Mouse (Mus musculus): ENCODE results near the gene Prph2. TPM values are rescaled to one million over a fixed set of nuclear protein-coding genes. Genes with fewer than 3 reads are reported as not detected.

Gene Prph2
- polyA plus RNA-seq, 1 experiment from 2014 or later: not detected

GRCm38 (mm10) chr17:46900941-46901340, 9.3 kb upstream of the Prph2 start:
- DNase-seq (ENCODE audit: low spot score) (no peak), ATAC-seq (ENCODE audit: low read depth) (no peak)
- 50% methylated on average over 2 of the region's 2 CpGs for WGBS
- H3K9ac ChIP-seq (ENCODE audit: low read depth, low read length): no peak overlapping the region
- no peaks in the 10 kb centered on the region for H3K27me3 ChIP-seq (replicated peaks; ENCODE audit: control insufficient read depth, insufficient read depth, low read length)
- H3K4me2 ChIP-seq (ENCODE audit: low read depth, low read length): no peak overlapping the region
- H3K36me3 ChIP-seq (ENCODE audit: control insufficient read depth, insufficient read depth, low read length): no peaks in the 10 kb centered on the region
- H3K4me3 ChIP-seq (ENCODE audit: low read depth, low read length): no peak overlapping the region
- no peaks in the 10 kb centered on the region for H3K4me1 ChIP-seq (ENCODE audit: control insufficient read depth, insufficient read depth, low read length)
- H3K27ac ChIP-seq (replicated peaks; ENCODE audit: low read depth, low read length): no peak overlapping the region
- no peaks in the 10 kb centered on the region for H3K9me3 ChIP-seq (ENCODE audit: control insufficient read depth, low read length)

- H3K9ac ChIP-seq (ENCODE audit: low read depth, low read length): no peak overlapping the region
- H3K27me3 ChIP-seq (replicated peaks; ENCODE audit: control insufficient read depth, insufficient read depth, low read length): no peaks in the 10 kb centered on the region
- H3K4me2 ChIP-seq (ENCODE audit: low read depth, low read length): no peak overlapping the region
Observed at GRCm38 (mm10) chr17:46903876-46904490, 6.3 kb upstream of the Prph2 start.

GRCm38 (mm10) chr17:46912331-46912730, 2.1 kb downstream of the Prph2 start:
- no peak overlapping the region for H3K4me3 ChIP-seq (ENCODE audit: low read depth, low read length)
- H3K4me2 ChIP-seq (ENCODE audit: low read depth, low read length): no peak overlapping the region
- H3K9ac ChIP-seq (ENCODE audit: low read depth, low read length): peak overlapping the region; percentile 19; the same call in 1 of the 2 replicates
- DNase-seq (ENCODE audit: low spot score): no peak
- no peaks in the 10 kb centered on the region for H3K36me3 ChIP-seq (ENCODE audit: control insufficient read depth, insufficient read depth, low read length)
- 37% methylated on average over 5 of the region's 6 CpGs for WGBS
- ATAC-seq (ENCODE audit: low read depth): 0 out of 2 replicates have a peak, but pooled peaks have one; percentile 30
- no peaks in the 10 kb centered on the region for H3K27me3 ChIP-seq (replicated peaks; ENCODE audit: control insufficient read depth, insufficient read depth, low read length)
- no peaks in the 10 kb centered on the region for H3K9me3 ChIP-seq (ENCODE audit: control insufficient read depth, low read length)
- H3K4me1 ChIP-seq (ENCODE audit: control insufficient read depth, insufficient read depth, low read length): no peaks in the 10 kb centered on the region
- no peak overlapping the region for H3K27ac ChIP-seq (replicated peaks; ENCODE audit: low read depth, low read length)

More at GRCm38 (mm10) chr17:46903876-46904490, 6.3 kb upstream of the Prph2 start:
- Histone ChIP-seq H3K9me3 (ENCODE audit: control insufficient read depth, low read length) (no peaks in the 10 kb centered on the region), H3K36me3 (ENCODE audit: control insufficient read depth, insufficient read depth, low read length) (no peaks in the 10 kb centered on the region), H3K27ac (replicated peaks; ENCODE audit: low read depth, low read length) (no peak overlapping the region), H3K4me3 (ENCODE audit: low read depth, low read length) (no peak overlapping the region), H3K4me1 (ENCODE audit: control insufficient read depth, insufficient read depth, low read length) (no peaks in the 10 kb centered on the region)
- ATAC-seq (ENCODE audit: low read depth) (peak; percentile 88), DNase-seq (ENCODE audit: low spot score) (peak; percentile 77)
- 20% methylated on average over 19 of the region's 19 CpGs for WGBS

DNA sequence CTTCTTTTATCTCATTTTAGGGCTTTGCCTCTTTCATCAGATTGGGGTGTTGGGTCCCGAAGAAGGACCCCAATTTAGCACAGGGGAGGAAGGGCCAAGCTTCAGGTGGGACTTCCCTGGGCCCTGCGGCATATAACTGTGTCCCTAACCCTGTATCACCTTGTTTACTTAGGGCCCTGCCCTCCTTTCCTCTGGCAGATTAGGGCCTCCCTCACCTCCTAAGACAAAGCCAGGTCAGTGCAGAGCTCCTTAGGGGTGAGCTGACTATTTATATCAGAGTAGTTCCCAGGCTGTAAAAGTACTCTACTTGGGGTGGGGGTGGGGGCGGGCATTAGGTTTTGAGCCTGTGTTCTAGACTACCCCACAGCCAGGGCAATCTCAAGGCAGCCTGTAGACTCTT, 4.9 kb downstream of the Prph2 start:
- WGBS: 64% methylated on average over 3 of the region's 3 CpGs
- no peaks in the 10 kb centered on the region for H3K36me3 ChIP-seq (ENCODE audit: control insufficient read depth, insufficient read depth, low read length)
- H3K27me3 ChIP-seq (replicated peaks; ENCODE audit: control insufficient read depth, insufficient read depth, low read length): no peaks in the 10 kb centered on the region
- DNase-seq (ENCODE audit: low spot score) (no peak), ATAC-seq (ENCODE audit: low read depth) (no peak)
- H3K9me3 ChIP-seq (ENCODE audit: control insufficient read depth, low read length): no peaks in the 10 kb centered on the region
- H3K9ac ChIP-seq (ENCODE audit: low read depth, low read length): no peak overlapping the region
- H3K4me3 ChIP-seq (ENCODE audit: low read depth, low read length): no peak overlapping the region
- H3K4me1 ChIP-seq (ENCODE audit: control insufficient read depth, insufficient read depth, low read length): no peaks in the 10 kb centered on the region
- H3K27ac ChIP-seq (replicated peaks; ENCODE audit: low read depth, low read length): no peak overlapping the region
- H3K4me2 ChIP-seq (ENCODE audit: low read depth, low read length): no peak overlapping the region

GRCm38 (mm10) chr17:46918951-46919350, 8.7 kb downstream of the Prph2 start:
- H3K4me1 ChIP-seq (ENCODE audit: control insufficient read depth, insufficient read depth, low read length): no peaks in the 10 kb centered on the region
- H3K27ac ChIP-seq (replicated peaks; ENCODE audit: low read depth, low read length): no peak overlapping the region
- no peak overlapping the region for H3K9ac ChIP-seq (ENCODE audit: low read depth, low read length)
- no peaks in the 10 kb centered on the region for H3K27me3 ChIP-seq (replicated peaks; ENCODE audit: control insufficient read depth, insufficient read depth, low read length)
- H3K36me3 ChIP-seq (ENCODE audit: control insufficient read depth, insufficient read depth, low read length): no peaks in the 10 kb centered on the region
- no peak overlapping the region for H3K4me2 ChIP-seq (ENCODE audit: low read depth, low read length)
- H3K4me3 ChIP-seq (ENCODE audit: low read depth, low read length): no peak overlapping the region
- DNase-seq (ENCODE audit: low spot score): peak; percentile 45
- WGBS: 15% methylated on average over 4 of the region's 4 CpGs
- no peaks in the 10 kb centered on the region for H3K9me3 ChIP-seq (ENCODE audit: control insufficient read depth, low read length)
- peak; percentile 86 for ATAC-seq (ENCODE audit: low read depth)

GRCm38 (mm10) chr17:46920855-46921254, 10.6 kb downstream of the Prph2 start:
- Histone ChIP-seq H3K4me3 (ENCODE audit: low read depth, low read length) (no peak overlapping the region), H3K4me1 (ENCODE audit: control insufficient read depth, insufficient read depth, low read length) (no peaks in the 10 kb centered on the region), H3K36me3 (ENCODE audit: control insufficient read depth, insufficient read depth, low read length) (no peaks in the 10 kb centered on the region), H3K9me3 (ENCODE audit: control insufficient read depth, low read length) (no peaks in the 10 kb centered on the region), H3K9ac (ENCODE audit: low read depth, low read length) (no peak overlapping the region), H3K27ac (replicated peaks; ENCODE audit: low read depth, low read length) (no peak overlapping the region), H3K27me3 (replicated peaks; ENCODE audit: control insufficient read depth, insufficient read depth, low read length) (no peaks in the 10 kb centered on the region), H3K4me2 (ENCODE audit: low read depth, low read length) (no peak overlapping the region)
- no peak for ATAC-seq (ENCODE audit: low read depth)
- peak; percentile 86 for DNase-seq (ENCODE audit: low spot score)
- 47% methylated on average over 6 of the region's 6 CpGs for WGBS

GRCm38 (mm10) chr17:46926192-46926591, 15.9 kb downstream of the Prph2 start:
- Histone ChIP-seq H3K27me3 (replicated peaks; ENCODE audit: control insufficient read depth, insufficient read depth, low read length) (no peaks in the 10 kb centered on the region), H3K27ac (replicated peaks; ENCODE audit: low read depth, low read length) (no peak overlapping the region), H3K4me1 (ENCODE audit: control insufficient read depth, insufficient read depth, low read length) (no peaks in the 10 kb centered on the region), H3K9ac (ENCODE audit: low read depth, low read length) (no peak overlapping the region), H3K4me3 (ENCODE audit: low read depth, low read length) (no peak overlapping the region), H3K36me3 (ENCODE audit: control insufficient read depth, insufficient read depth, low read length) (peaks cover 24% of the 10 kb centered on the region), H3K4me2 (ENCODE audit: low read depth, low read length) (no peak overlapping the region), H3K9me3 (ENCODE audit: control insufficient read depth, low read length) (no peaks in the 10 kb centered on the region)
- ATAC-seq (ENCODE audit: low read depth) (no peak), DNase-seq (ENCODE audit: low spot score) (peak; percentile 4)
- 51% methylated on average over 6 of the region's 6 CpGs for WGBS

DNA sequence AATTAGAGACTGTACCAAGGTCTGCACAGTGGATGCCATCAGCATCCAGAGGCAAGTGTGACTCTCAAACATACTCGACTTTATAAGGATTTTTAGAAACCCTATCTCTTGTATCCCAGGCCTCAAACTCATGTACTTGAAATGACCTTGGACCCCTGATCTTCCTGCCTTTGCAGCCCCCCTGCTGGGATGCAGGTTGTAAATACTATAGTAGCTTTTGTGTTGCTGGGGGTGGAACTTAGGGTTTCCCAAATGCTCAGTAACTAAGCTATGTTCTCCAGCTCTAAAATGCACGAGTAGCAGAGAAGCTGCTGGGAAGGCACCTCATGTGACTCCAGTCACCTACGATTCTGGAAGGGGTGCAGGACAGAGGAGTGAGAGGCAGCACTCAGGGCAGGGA, 16.7 kb downstream of the Prph2 start:
- 68% methylated on average over 3 of the region's 3 CpGs for WGBS
- H3K4me2 ChIP-seq (ENCODE audit: low read depth, low read length): no peak overlapping the region

DNA sequence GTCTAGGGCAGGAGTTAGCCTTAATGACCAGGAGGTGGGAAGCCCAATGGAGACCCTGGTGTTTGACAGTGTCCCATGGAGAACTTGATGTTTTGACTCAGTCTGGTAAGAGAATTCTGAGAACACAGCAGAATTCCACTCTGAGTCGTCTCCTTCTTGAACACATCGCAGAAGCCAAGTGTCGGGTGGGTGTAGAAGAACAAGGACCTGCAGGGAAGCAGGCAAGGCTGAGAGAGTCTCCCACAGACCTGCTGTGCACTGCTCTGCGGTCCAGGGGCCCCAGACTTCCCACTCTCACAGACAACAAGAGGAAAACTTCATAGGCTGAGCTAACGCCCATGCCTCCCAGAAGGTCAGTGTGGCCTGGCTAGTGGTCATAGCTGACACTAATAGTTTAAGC, 17.5 kb downstream of the Prph2 start:
- H3K27me3 ChIP-seq (replicated peaks; ENCODE audit: control insufficient read depth, insufficient read depth, low read length): no peaks in the 10 kb centered on the region
- H3K36me3 ChIP-seq (ENCODE audit: control insufficient read depth, insufficient read depth, low read length): peaks cover 39% of the 10 kb centered on the region
- 96% methylated on average over 5 of the region's 5 CpGs for WGBS
- no peak for DNase-seq (ENCODE audit: low spot score)
- H3K4me2 ChIP-seq (ENCODE audit: low read depth, low read length): no peak overlapping the region
- no peak overlapping the region for H3K9ac ChIP-seq (ENCODE audit: low read depth, low read length)
- no peaks in the 10 kb centered on the region for H3K4me1 ChIP-seq (ENCODE audit: control insufficient read depth, insufficient read depth, low read length)
- no peak overlapping the region for H3K4me3 ChIP-seq (ENCODE audit: low read depth, low read length)
- H3K9me3 ChIP-seq (ENCODE audit: control insufficient read depth, low read length): no peaks in the 10 kb centered on the region
- H3K27ac ChIP-seq (replicated peaks; ENCODE audit: low read depth, low read length): no peak overlapping the region
- ATAC-seq (ENCODE audit: low read depth): no peak

More for the DNA sequence above, 16.7 kb downstream of the Prph2 start:
- Histone ChIP-seq H3K9ac (ENCODE audit: low read depth, low read length) (no peak overlapping the region), H3K36me3 (ENCODE audit: control insufficient read depth, insufficient read depth, low read length) (peaks cover 31% of the 10 kb centered on the region), H3K4me3 (ENCODE audit: low read depth, low read length) (no peak overlapping the region), H3K27ac (replicated peaks; ENCODE audit: low read depth, low read length) (no peak overlapping the region), H3K9me3 (ENCODE audit: control insufficient read depth, low read length) (no peaks in the 10 kb centered on the region), H3K27me3 (replicated peaks; ENCODE audit: control insufficient read depth, insufficient read depth, low read length) (no peaks in the 10 kb centered on the region), H3K4me1 (ENCODE audit: control insufficient read depth, insufficient read depth, low read length) (no peaks in the 10 kb centered on the region)
- no peak for ATAC-seq (ENCODE audit: low read depth)
- DNase-seq (ENCODE audit: low spot score): no peak

Measured in embryonic facial prominence, embryonic 14.5 days (tissue).